Mouse (Mus musculus) small intestine, adult 10 weeks (tissue): ENCODE results near the gene Olfr878. TPM values are rescaled to one million over a fixed set of nuclear protein-coding genes. Genes with fewer than 3 reads are reported as not detected.

ENCODE experiments used
- polyA plus RNA-seq: library from polyadenylated mRNA; stranded (reverse); fragments of 350-450 nt; fragmentation: Illumina TruSeq; extraction: RNeasy Lipid Tissue Mini Kit (QIAGEN cat#74804); gene quantifications from one replicate; pipeline ENCODE4 v1.2.3, GENCODE M21; 2014; ENCODE audit warnings: low replicate concordance

The Olfr878 gene
- polyA plus RNA-seq, result not detected

DNA sequence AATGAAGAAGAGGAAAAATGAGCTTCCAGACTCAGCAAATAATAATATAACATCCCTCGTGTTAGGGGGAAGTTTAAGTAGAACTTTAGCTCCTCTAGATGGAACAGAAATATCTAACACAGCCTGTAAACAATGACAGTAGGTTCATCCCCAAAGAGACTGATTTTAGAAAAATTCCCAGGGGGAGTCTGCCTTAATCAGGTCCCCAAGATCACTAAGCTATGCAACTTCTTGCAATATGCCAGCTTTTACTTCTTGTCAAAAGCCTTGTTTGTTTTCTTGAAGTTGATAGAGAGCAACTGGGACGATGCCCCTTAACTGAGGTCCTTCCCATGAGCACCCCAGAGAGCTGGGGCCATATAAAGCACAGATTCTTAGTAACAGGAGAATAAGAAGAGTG is at the start of gene Olfr878:
Gene Olfr878, plus strand, starts transcription at position 301 of the 400 bp plus-strand sequence.

DNA sequence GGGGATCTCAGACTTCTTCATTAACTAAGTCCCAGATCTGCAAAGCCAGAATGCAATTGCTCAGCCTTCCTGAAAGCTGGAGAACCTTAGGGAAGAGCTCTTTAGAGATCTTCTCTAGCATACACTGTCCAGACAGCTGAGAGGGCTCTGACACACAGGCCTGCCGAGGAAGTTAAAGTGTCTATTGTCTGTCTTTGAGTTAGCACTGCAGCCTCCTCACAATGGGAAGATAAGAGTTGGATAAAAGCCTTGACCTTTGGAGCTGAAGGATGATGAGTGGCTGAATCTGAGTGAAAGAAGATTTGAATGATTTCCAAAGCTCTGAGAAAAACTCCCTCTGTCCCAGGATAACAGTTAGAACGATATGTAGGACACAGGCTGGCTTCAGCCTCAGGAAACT is 21.0 kb upstream of the Olfr878 start, which contains the start of gene Olfr145:
Gene Olfr145, plus strand, starts transcription at position 64 of the 400 bp plus-strand sequence.

Other genes starting within 250 kb of the Olfr878 start
- not detected for gene Panx3, start 248.6 kb upstream of the Olfr878 start, polyA plus RNA-seq
- gene Olfr160, start 201.6 kb upstream of the Olfr878 start, polyA plus RNA-seq, result not detected
- gene Olfr874, start 172.7 kb upstream of the Olfr878 start, polyA plus RNA-seq, result not detected
- gene Olfr875, start 146.0 kb upstream of the Olfr878 start, polyA plus RNA-seq, result not detected
- not detected for gene Olfr876, start 114.8 kb upstream of the Olfr878 start, polyA plus RNA-seq
- not detected for gene Olfr877, start 63.6 kb upstream of the Olfr878 start, polyA plus RNA-seq
- not detected for gene Olfr145, start 21.1 kb upstream of the Olfr878 start, polyA plus RNA-seq
- not detected for gene Olfr881, start 74.0 kb downstream of the Olfr878 start, polyA plus RNA-seq
- not detected for gene Olfr883, start 108.0 kb downstream of the Olfr878 start, polyA plus RNA-seq
- gene Olfr884, start 128.7 kb downstream of the Olfr878 start, polyA plus RNA-seq, result not detected
- gene Olfr885, start 143.5 kb downstream of the Olfr878 start, polyA plus RNA-seq, result not detected
- not detected for gene Olfr887, start 166.2 kb downstream of the Olfr878 start, polyA plus RNA-seq
- not detected for gene Olfr888, start 190.3 kb downstream of the Olfr878 start, polyA plus RNA-seq
- not detected for gene Olfr889, start 197.4 kb downstream of the Olfr878 start, polyA plus RNA-seq
- not detected for gene Olfr890, start 224.7 kb downstream of the Olfr878 start, polyA plus RNA-seq